Mouse (Mus musculus) naive thymus-derived CD4-positive, alpha-beta T cell, adult 2 months (primary cell): ENCODE measurements around the gene Tmem176a.
"Not testable (repeated sequence)": the region's sequence is repeated elsewhere in the genome, so short reads cannot be mapped to it uniquely, and the experiment has no call there.

ENCODE experiments used
- DNase-seq: peaks from one replicate; pipeline ENCODE4 v3.0.0-alpha.2; 2011; ENCODE audit warnings: low read depth

Tmem176a gene

DNA sequence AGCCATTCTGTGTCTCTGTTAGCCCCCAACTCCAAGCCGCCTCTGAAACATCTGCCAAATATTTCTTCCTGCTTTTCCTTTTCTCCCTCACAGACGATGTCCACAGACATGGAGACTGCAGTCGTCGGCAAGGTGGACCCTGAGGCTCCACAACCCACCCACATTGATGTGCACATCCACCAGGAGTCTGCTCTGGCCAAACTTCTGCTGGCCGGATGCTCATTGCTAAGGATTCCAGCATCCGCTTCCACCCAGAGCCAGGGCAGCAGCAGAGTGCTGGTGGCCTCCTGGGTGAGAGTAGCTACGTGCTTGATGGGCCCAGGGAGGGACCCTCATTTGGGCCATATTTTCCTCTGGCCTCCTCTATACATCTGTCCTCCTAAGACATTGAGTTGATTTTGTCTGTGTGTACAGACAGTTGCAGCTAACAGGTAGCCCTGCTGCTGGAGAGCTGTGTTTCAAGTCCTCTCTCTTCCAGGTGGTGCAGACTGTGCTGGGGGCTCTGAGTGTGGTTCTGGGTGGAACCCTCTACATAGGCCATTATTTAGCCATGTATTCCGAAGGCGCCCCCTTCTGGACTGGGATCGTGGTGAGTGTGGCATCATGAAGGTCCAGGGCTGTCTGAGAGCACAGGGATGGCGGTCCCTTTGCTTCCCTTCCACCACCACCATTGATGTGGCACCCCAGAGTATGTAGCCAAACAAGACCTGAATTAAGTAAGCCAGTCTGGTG lies 1.6 kb downstream of the Tmem176a start:
- DNase-seq, result peak; percentile 44

DNA sequence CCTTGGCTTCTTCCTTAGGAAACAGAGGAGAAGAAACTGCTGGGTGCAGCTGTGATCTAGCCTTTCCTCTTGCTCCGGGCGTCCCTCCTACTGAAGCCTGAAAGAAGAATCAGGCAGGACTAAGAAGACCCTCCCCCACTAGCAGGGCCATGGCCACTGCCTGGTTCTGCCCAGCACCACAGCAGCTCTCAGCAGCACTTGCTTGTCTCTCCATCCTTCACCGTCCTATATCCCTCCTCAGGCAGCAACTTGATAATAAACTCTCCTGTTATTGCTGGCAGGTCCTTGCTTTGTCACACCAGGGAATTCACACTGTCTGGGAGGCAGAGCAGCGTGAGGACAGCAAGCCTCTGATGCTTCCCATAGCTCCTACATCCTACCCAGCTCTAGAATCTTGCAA lies 4.4 kb downstream of the Tmem176a start:
- DNase-seq, result no peak

DNA sequence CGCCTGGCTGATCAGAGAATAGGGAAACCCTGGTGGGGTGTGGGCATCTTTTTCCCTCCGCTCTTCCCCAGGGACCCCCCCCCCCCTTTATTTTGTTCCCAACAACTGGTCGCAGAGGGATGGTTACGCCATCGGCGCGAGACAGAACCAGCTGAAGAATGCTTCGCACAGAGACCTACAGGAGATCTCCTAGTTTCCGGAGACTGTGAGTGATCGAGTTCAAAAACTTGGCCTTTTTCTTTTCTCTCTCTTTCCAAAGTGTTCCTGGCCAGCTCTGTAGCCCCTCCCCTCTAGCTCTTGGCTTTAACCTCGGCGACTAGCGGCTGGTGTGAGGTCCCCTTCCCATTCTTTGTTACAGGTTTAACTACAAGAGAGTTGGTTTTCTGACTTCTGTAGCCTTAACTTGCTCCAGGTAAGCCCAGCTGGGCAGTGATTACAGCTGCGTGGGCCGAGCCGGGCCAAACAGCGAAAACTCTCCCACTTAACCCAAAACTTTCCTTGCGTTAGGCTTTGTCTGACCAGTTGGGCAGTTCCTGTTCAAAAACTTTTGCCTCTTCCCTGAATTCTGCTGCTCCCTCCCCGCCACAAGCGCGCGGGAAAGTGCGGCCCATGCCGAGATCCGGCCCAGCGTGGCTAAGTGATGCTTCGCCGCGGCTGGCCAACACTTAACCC lies 11.2 kb downstream of the Tmem176a start:
- no peak for DNase-seq

DNA sequence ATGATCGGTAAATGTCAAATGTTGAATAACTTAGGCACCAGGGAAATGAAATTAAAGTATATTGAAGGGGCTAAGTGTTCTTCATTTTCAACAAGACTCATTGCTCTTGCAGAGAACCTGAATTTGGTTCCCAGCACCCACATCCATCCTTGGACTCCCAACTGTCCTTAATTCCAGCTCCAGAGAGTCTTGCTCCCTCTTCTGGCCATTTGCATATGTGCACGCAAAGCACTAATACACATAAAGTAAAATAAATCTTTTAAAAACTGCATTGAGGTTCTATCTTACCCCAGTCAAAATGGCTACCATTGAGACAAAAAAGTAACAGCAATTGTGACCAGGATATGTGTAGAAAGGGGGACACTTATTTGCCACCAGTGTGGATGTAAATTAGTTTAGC lies 13.4 kb downstream of the Tmem176a start:
- DNase-seq, result no peak

- peak; percentile 57 for DNase-seq
These were observed 17.0 kb downstream of the Tmem176a start for GRCm38 (mm10) chr6:48857613-48858302.

DNA sequence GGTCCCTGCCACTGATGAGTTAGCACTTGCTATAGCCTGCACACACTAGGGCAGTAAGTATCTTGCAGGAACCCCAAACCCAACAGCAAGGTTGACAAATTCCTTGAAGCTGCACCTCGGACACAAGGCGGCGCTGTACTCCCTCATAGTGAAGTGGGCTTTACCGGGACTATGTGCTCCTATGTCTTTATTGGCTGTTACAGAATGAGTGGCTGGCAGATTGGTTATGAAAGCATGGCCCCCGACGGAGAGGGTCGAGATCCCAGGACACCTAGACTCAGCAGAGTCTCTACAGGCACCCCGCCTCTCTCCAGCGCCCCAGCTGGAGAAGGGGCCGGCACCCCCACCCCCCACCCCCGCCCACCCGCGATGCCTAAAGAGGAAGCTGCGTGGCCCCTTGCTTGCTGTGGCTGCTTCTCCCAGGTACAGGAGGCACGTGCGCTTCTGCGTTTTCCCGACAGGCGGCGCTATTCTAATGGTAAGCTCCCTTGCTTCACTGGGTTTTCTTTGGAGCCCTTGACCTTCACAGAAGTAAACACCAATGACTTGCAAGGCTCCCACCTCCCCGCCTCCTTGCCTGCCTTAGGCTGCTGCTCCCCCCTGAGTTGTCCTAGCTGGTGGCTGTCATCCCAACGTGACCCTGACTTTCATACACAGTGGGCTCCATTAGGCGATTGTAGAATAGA lies 19.6 kb downstream of the Tmem176a start:
- peak; percentile 69 for DNase-seq

DNA sequence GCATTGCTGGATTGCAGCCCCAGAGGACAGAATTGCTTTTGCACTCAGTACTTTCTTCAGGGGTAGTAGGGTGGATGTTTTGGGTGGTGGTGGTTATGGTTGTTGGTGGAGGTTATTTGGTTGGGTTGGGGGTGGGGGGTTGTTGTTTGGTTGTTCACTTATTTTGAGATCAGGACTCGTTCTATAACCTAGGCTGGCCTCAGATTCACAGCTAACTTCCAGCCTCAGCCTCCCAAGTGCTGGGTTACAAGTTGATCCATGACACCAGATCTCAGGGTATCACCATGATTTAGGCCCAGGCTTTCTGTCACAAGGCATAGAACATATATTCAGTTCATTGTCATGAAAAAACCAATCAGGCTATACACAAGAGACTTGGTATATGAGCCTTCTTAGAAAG lies 20.1 kb downstream of the Tmem176a start:
- no peak for DNase-seq

DNA sequence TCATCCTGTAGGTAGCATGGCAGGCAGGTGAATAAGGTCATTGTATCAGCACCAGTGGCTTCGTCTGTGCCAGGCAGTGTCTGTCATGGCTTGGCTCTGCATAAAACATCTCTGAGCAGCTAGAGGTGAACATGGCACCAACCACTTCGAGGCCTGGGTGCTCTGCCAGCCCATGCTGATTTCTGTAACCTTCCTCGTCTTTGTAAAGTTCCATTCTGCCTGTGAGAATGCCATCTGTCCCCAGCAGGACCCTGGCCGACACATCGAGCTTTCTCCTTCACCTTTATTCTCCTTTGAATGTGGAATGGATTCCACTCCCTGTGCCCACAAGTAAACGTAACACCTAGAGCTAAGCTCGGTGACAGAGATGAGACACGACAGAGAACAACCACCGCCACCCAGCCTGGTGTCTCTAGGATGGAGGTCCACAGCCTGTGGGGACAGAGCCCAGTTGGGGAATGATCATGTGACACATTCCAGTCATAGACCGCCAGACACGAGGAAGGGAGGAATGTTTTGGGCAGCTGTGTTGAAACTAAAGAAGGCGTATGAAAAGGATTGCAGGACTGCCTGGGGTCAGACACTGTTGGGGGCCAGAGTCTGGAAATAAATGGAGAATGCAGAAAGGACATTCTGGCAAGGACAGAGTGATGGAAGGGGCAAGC lies 21.0 kb downstream of the Tmem176a start:
- DNase-seq, result no peak

DNA sequence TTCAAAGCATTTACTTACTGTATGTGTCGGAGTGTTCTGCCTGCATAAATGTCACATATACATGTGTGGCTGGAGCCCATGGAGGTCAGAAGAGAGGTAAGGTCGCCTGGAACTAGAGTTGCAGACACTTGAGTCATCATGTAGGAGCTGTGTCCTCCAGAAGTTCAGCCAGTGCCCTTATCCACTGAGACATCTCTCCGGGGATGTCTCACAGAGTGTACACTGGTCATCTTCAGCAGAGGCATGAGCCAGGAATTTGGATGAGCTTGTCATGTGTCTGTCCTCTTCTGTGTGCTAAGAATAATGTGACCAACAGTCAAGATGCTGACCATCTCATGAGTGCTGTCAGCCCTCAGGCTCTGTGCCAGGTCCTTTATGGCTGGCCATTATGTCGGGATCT lies 22.1 kb downstream of the Tmem176a start:
- DNase-seq, result no peak

GRCm38 (mm10) chr6:48863488-48863887 lies 22.8 kb downstream of the Tmem176a start:
- DNase-seq, result no peak

GRCm38 (mm10) chr6:48864181-48864580 lies 23.5 kb downstream of the Tmem176a start:
- no peak for DNase-seq

- no peak for DNase-seq
These were observed 24.0 kb downstream of the Tmem176a start for GRCm38 (mm10) chr6:48864723-48865122.

DNA sequence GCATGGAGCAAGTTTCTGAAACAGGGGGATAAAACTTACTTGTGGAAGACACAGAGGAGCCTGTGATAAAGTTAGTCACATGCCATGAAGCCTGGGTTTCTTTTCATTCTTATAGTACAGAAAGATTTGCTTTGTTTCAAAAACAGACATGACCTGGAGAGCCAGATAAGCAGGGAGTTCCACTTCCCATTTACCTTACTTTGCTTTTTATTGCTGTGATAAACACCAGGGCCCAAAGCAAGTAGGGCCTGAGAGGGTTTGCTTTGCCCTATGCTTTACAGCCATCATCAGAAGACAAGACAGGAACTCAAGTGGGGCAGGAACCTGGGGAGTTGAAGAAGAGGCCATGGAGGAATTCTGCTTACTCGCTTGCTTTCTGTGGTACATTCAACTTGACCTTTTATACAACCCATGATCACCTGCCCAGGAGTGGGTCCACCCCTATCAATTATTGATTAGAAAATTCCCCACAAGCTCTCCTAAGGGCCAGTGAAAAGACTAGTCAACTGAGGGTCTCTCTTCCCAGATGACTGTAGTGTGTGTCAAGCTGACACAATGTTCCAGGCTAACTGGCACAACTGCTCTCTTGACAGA lies 24.5 kb downstream of the Tmem176a start:
- DNase-seq, result no peak

GRCm38 (mm10) chr6:48866355-48866950 lies 25.7 kb downstream of the Tmem176a start:
- not testable (repeated sequence) for DNase-seq

DNA sequence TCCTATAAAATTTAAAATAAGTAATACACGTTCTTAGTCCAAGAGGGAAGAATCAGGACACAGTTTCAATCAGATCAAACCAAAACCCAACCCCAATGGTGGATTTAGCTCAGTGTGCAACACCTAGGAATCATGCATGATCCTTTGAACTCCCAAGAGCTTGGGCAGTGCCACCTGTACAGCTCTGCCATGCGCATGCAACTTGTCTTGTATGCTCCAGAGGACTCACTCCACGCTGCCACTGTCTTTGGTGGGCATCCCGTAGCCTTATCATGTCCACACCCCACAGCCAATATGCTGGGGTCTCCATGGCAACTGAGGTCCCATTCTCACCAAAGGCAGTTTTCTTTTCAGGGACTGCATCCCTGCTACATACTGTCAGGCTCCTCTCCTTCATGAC lies 26.4 kb downstream of the Tmem176a start:
- no peak for DNase-seq

DNA sequence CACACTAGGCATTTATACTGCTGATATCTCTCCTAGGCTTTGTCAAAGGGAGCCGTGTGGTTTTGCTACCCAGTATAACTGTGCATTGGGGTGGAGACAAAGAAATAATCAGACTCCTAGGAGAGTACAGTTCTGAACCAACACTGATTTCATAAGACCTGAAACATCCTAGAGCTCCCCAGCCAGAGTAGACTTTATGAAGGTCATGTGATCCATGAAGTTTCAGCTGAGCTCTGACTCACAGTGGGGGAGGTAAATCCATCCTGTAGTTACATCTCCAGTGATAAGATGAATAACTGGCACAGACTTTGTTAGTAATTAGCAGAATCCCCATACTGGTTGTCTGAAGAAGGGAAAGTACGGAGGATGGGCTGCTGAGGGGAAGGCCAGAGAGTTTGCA lies 29.1 kb downstream of the Tmem176a start:
- DNase-seq, result no peak

- no peak for DNase-seq
These were observed 31.9 kb downstream of the Tmem176a start, which contains the start of gene Aoc1 for GRCm38 (mm10) chr6:48872596-48872995. TSS of gene Aoc1 (plus strand) at chr6:48872896.

DNA sequence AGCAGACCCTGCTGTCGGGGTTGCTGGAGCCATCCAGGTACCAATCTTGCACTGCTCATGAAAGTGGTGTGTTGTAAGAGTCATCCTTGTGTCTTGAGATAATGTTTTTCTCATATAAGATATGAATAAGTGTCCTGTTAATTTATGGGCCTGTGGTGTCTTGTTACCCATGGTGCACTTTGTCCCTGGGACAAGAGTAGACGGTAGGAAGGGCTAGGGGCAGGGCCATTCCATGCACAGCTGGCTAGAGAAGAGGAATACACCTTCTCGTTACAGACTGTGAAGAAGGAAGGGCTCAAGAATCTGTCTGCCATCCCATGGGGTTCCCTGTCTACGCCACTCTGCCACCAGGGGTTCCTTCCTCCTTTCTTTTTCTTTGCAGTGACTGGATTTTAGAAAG lies 33.9 kb downstream of the Tmem176a start:
- DNase-seq, result no peak

DNA sequence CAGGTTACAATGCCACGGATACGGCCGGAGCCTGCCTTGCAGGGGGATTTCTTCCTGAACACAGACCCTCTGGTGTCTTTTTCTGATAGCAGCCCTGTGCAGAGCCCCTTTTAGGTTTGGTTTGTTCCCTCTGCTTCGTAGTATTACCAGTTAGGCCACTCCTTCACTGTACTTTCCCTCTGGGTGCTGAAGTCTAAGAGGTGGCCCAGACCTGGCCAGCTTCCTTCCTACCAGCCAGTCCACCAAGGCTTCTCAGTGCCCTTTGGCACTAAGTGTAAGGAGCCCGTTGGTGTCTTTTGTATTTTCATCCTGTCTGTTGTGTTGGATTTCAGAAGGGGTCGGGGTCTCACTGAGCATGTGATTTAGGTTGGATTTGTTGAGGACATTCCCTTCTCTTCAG lies 34.8 kb downstream of the Tmem176a start:
- no peak for DNase-seq

GRCm38 (mm10) chr6:48876510-48877135 lies 35.9 kb downstream of the Tmem176a start:
- no peak for DNase-seq

DNA sequence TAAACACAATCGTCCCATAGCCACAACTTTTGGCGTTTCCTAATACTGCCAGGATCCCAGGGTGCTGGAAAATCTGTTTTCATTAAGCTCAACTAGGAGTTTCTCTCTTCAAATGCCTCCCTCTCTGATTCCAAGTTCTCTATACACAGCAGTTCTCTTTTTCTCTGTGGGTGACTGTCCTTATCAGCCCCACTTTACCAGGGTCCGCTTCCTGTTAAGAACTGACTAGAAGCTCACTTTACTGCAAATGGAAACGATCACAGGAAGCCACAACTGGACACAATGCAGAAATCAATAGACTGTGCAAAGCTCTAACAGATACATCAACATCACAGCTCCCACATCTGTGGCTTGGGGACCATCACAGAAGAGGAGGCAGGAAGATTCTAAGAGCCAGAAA lies 53.5 kb downstream of the Tmem176a start:
- no peak for DNase-seq
